Mouse (Mus musculus) 3T3-L1 (cell line): Measurements from ENCODE around the gene Cdk11b.
A peak's percentile ranks its signal among the peaks of the same experiment; 100 is the strongest.
"Not testable (repeated sequence)": the region's sequence is repeated elsewhere in the genome, so short reads cannot be mapped to it uniquely, and the experiment has no call there.

Experiments
- DNase-seq: peaks from one replicate; pipeline ENCODE4 v3.0.0-alpha.2; 2015; ENCODE audit warnings: low read depth, low spot score

Cdk11b gene

DNA sequence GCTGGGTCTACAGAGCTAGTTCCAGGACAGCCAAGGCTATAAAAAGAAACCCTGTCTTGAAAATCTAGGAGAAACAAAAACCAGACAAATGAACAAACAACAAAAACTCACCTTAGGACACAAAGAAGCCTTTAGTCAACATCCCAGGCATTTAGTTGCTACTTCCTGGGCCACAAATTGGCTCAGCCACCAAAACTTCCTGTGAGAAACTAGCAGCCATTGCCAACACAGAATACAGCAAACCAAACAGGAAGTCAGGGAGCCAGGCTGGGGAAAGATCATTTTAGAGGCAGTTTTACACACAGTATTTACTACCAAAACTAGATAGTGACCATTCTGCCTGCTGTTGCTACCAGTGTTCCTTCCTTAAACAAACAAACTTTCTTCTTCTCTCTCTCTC is 42.2 kb downstream of the Cdk11b start:
- DNase-seq: no peak

DNA sequence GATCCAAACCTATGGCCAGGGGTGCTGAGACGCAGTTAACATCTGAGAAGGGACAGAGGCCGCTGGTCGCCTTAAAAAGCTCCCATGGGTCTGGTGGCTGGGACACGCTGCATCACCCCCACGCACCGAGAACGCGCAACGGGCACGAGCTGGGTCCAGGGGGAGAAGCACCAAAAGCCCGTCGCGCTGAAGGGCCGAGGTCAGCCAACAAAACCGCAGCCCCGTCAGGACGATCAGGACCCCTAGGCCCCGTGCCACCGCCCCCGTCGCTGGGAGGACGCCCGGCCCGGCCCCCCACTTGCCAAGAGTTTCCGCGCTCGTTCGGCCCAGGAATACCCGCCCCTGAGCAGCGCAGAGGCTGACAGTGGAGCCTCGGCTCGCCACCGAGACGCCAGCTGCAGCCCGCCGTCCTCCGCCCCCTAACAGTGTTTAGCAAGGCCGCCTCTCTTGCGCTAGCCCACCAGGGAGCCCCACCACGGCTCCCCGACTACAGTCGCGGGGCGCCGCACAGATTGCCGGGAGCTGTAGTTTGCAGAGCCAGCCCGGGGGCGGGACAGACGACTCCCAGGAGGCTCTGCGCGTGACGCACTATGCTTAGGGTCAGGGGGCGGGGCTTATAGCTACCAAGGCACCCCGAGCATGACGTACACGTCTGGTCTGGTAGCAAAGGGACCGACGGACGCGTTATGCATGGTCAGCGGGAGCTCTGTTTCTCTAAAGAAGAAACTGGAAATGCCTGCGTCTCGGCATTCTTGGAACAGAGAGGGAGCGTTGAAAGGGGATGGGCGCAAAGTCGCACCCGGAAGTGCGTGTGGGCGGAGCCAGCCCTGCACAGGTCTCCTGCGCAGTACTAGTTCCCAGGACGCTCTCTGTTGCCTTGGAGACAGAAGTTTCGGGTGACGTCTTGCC is 44.3 kb downstream of the Cdk11b start, which contains the start of gene Mib2:
Gene Mib2 (minus strand): TSS at position 510 of the 909 bp plus-strand sequence.
- DNase-seq: peak; percentile 95

DNA sequence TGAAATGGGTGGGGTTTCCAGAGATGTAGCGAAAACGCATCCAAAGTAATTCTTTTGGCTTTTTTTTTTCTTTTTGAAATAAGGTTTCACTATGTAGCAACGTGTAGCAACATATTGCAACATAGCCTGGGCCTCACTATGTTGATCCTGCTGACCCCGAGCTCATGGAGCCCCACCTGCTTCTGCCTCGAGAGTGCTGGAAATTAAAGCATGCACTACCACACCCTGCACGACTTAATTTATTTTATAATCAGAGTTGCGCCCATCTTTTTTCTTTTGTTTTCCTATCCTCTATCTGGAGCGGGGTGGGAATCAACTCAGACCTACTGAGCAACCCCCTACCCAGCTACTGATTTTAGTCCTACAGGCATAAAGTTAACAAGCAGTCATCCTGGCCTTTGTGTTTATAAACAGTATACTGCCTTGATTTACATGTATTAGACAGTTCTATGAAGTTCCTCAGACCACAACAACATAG is 45.0 kb downstream of the Cdk11b start:
- no peak for DNase-seq

DNA sequence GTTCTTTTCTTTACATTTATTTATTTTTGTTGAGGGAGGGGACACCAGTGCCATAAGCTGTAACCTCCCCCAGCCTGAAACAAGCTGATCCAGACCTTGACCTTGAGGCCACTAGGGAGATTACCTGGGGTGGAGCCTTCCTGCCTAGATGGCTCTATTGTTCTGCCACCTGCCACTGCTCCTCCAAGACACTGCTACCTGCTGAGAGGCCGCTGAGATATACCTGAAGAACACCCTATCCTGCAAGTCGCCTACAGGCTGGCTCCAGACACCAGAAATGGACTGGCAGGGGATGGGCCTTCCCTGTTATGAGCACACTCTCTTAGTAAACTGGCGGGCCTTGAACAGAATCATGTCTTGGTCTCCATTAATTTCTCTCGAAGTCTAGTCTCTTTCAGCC is 45.6 kb downstream of the Cdk11b start:
- DNase-seq: not testable (repeated sequence)

DNA sequence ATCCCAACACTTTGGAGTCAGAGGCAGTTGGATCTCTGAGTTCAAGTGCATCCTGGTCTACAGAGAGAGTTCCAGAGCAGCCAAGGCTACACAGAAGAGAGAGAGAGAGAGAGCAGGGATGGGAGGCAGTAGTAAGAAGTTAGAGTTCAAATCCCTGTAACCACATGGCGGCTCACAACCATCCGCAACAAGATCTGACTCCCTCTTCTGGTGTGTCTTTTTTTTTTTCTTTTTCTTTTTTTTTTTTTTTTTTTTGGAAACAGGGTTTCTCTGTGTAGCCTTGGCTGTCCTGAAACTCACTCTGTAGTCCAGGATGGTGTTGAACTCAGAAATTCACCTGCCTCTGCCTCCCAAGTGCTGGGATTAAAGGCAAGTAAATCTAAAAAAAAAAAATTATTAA is 47.4 kb downstream of the Cdk11b start:
- DNase-seq: no peak

DNA sequence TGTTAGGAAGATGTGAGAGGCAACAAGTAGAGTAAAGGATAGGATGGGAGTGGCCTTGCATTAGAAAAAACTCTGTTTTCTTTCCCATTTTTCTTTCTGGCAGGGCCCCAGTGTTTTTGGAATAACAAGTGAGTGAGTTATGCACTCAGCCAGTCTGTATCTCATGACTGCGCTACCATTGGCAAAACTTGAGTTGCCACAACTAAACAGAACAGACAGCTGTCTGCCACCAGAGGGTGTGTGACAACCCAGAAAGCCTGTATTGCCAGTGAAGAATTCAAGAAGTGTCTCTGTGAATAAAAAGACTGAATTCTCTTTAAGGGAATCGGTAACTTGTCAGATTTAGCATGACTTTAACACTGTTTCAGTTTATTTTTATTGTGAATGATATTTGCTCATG is 51.3 kb downstream of the Cdk11b start:
- peak; percentile 46 for DNase-seq

DNA sequence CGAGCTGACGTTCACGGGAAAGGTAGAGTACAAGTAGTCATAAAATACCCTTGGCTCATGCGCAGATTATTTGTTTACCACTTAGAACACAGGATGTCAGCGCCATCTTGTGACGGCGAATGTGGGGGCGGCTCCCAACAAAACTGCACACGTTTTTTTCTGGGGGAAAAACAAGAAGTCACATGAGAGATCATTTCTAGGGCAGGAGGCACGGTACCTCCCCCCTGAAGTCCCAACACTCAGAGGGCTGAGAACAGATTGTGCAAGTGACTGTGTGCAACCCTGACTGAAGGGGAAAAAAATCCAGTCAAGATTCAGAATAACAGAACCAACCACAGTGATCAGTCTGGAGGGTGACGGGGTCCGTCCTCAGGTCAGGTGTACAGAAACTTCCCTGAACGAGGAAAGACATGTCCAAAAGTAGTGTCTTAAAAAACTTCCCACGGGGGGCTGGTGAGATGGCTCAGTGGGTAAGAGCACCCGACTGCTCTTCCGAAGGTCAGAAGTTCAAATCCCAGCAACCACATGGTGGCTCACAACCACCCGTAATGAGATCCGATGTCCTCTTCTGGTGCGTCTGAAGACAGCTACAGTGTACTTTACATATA is 59.1 kb downstream of the Cdk11b start:
- not testable (repeated sequence) for DNase-seq

DNA sequence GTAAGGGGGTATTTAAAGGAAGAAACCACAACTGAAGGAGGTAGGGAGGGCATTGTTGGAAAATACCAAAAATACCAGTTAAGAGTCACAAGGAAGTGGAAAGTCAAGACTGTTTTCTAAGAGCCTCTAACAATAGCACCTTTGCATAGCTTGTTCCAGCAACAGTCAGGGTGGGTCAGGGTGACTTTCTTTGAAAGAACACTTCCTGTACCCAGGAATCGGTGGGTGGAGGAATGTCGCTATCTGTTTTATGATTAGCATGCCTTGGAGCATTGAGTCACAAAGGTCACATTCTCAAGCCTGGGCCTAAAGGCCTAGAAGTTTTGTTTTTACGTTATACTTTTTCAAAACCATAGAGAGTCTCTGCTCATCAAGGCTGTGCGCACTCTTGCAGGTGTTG is 63.1 kb downstream of the Cdk11b start:
- not testable (repeated sequence) for DNase-seq

DNA sequence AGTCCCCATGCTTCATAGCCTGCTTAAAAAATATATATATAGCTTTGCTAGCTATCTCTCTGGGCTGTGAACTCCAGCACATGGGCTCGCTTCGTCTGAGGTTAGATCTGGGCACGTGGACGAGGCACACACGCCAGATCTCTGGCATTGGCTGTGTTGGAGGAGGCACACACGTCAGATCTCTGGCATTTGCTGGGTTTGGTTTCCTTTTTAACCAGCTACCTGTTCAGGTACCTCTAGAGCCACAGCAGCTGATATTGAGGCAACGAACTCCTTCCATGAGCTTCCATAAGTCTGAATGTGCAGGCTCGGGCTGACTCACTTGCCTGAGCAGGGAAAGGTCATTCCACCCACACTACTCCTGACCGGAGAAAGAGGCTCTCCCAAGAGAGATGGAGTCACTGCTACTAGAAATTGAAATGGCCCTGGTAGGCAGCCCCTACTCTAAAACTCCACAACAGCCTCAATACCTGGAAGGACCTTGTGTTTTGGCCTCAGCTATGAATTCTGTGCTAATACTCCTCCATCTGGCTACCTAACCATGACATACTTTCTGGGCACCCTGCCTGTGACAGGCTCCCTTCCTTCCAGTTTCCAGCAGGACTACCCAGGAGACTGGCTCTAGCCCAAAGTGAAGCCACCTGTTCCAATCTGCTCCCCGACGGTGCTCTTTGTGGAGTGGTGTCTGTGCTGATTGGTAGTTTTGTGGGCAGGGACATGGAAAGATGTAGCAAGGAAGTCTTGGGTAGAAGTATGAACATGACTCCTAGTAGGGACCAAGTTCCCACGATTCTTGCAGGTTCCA is 66.1 kb downstream of the Cdk11b start:
- peak; percentile 59 for DNase-seq

DNA sequence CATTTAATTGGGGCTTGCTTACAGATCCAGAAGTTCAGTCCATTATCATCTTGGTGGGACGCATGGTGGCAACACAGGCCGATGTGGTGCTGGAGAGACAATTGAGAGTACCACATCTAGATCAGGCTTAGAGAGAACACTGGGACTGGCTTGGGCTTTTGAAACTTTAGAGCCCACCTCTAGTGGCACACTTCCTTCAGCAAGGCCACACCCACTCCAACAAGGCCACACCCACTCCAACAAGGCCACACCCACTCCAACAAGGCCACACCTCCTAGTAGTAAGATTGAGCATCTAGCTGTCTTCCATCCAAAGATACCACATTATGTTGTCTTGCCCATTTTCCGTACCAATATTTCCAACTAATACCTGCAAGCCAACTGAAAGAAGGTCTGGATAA is 67.8 kb downstream of the Cdk11b start:
- no peak for DNase-seq

DNA sequence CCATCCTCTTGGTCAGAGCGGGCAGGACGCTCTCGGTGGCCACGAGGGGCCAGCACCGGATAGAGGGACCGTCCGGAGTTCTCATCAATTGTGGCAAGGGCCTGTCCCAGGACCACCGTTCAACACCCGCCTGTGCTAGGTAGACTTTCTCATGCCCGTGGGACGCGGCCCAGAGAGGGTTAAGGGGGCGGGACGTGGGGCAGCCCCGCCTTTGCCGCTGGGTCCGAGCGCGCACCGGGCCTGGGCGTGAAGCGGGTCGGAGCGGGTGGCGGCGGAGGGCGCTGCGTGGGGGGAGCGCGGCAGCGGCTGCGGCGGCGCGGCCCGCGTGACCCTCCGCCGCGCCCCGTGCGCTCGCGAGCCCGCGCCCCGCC is 69.4 kb downstream of the Cdk11b start, which contains the start of gene Fndc10:
Gene Fndc10 (plus strand): TSS at position 232 of the 371 bp plus-strand sequence.
- no peak for DNase-seq

DNA sequence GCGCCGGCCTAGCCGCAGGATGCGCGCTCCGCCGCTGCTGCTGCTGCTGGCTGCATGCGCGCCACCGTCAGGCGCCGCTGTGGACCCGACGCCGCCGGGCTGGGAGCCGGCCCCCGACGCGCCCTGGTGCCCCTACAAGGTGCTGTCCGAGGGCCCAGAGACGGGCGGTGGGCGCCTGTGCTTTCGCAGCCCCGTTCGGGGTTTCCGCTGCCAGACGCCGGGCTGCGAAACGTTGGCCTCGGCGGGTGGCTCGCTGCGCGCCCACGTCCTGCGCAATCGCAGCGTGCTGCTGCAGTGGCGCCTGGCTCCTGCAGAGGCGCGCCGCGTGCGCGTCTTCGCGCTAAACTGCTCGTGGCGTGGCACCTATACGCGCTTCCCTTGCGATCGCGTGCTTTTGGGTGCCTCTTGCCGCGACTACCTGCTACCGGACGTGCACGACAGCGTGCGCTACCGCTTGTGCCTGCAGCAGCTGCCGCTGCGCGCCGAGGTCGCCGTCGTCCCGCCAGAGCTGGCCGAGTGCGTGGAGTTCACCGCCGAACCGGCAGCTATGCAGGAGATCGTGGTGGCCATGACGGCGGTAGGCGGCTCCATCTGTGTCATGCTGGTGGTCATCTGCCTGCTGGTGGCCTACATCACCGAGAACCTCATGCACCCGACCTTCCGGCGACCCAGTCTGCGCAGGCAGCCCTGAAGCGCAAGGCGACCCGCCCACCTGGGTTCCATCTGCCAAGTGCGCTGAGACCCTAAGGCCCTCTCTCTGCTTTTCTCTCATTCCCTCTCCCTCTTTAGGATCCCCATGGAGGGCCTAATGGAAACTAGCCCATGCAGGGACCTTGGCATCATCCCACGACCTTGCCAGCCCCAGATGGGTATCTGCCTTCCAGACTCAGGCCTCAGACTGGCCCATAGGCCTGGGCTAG is 70.1 kb downstream of the Cdk11b start:
- DNase-seq: no peak

DNA sequence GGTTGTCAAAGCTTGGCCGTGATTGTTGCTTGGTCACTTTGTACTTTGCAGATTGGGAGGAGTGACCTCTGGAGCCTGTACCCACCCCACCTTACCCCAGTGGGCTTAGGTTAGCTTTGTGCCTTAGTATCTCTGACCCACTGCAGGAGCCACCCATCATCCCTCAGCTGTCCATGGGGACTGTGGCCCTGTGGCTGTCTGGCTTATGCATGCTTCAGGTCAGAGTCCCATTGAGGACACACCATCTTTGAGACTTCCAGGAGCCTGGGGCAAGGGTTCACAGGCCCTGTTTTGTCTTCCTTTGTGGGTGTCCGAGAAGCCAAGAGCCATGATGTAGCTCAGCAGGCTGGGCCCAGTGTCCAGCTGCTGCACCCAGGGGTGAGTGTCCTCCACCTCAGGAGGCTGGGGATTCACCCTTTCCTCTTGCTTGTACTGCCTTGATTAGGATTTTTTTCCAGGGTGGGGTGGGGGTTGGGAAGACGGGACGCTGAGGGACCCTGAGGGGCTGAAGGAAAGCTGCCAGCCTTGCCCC is 70.9 kb downstream of the Cdk11b start:
- DNase-seq: no peak

DNA sequence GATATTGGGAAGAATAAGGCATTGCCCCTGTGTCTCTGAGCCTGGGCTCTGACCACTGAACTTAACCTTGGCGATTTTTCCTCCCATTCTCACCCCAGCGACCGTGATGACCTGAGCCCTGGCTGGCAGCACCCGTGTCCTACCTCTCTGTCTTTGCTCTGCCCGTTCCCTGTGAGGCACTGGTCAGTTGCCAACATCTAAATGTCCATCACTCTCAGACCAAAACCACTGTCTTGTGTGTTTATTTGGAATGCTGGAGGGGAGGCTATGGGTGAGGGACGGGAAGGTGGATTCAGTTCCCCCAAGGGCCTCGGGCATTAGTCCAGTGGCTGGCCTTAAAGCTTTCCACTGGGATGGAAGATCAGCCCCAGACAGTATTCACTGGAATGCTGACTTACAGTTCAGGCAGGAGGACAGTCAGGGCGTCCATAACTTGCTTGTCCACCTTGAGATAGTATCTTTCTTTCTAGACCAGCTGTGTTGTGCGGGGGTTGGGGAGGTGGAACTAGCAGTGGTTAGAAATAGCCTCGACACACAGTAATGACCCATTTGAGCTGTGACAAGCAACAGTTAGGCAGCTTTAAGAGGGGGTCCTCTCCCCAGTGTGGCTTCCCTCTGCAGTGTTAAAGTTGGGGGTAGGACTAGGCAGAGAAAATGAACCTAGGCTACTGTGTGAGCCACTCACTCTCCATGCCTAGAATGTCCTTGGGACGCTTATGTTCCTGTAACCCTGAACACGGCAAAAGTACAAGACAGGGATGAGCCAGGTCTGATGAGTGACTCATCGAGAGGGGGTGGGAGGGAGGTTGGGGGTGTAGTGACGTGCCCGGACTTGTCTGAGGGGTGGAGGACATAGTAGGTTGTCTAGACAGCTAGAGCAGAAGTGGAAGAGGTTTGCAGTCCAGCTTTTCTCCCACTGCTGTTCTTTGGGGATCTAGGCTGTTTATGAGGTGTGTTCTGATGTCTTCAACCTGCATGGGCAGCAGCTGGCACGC is 71.9 kb downstream of the Cdk11b start:
- DNase-seq: peak; percentile 37
